ENCODE assay signal across 8 mouse cellular contexts in genomic region chr10:69964611-69965010, GRCm38 (mm10).
A peak's percentile ranks its signal among the peaks of the same experiment; 100 is the strongest.
DNase-seq lines count a peak whose midpoint lies in the region; ATAC-seq lines count a peak whose summit lies in the region.

No protein-coding gene starts in this region.

- 13% methylated on average over 5 of the region's 5 CpGs for WGBS in midbrain, embryonic 11.5 days
- 8% methylated on average over 5 of the region's 5 CpGs for WGBS in midbrain, embryonic 15.5 days

- no peak overlapping the region for H3K27ac ChIP-seq in midbrain, embryonic 11.5 days (ENCODE audit: low read depth, low read length)
- no peak overlapping the region for H3K27ac ChIP-seq in midbrain, embryonic 15.5 days

- no peak overlapping the region for H3K9ac ChIP-seq in midbrain, embryonic 11.5 days (ENCODE audit: low read length)
- no peak overlapping the region for H3K9ac ChIP-seq in midbrain, embryonic 15.5 days

- peak; percentile 64 for DNase-seq in gastrocnemius, adult 18-20 months (ENCODE audit: low spot score)
- DNase-seq in gastrocnemius, postnatal 14 days = no peak
- DNase-seq in midbrain, embryonic 11.5 days (ENCODE audit: low spot score, missing footprints) = peak; percentile 94
- DNase-seq in adrenal gland, postnatal 14 days = peak; percentile 60
- peak; percentile 20 for DNase-seq in gonadal fat pad, adult 2 months (ENCODE audit: low read depth)
- no peak for DNase-seq in frontal cortex, postnatal 25 days (ENCODE audit: low spot score in 2 of 2)

- H3K4me3 ChIP-seq in midbrain, embryonic 11.5 days (ENCODE audit: low read depth, low read length) = no peak overlapping the region
- H3K4me3 ChIP-seq in midbrain, embryonic 15.5 days = no peak overlapping the region

- intact Hi-C loops in gastrocnemius, postnatal 14 days (cut with DNase I; ENCODE audit: low total_unique reads) = loop anchor here (5.0 kb wide), 1 partner anchor 97 kb away; no protein-coding TSS in a partner anchor

- H3K27me3 ChIP-seq in midbrain, embryonic 11.5 days (ENCODE audit: control insufficient read depth, insufficient read depth, low read length) = no peaks in the 10 kb centered on the region
- H3K27me3 ChIP-seq in midbrain, embryonic 15.5 days (replicated peaks) = no peaks in the 10 kb centered on the region

- H3K9me3 ChIP-seq in midbrain, embryonic 11.5 days (ENCODE audit: control insufficient read depth, low read length) = no peaks in the 10 kb centered on the region
- no peaks in the 10 kb centered on the region for H3K9me3 ChIP-seq in midbrain, embryonic 15.5 days

- no peaks in the 10 kb centered on the region for H3K4me1 ChIP-seq in midbrain, embryonic 11.5 days (ENCODE audit: control insufficient read depth, insufficient read depth, low read length)
- no peaks in the 10 kb centered on the region for H3K4me1 ChIP-seq in midbrain, embryonic 15.5 days

- no peak for ATAC-seq in midbrain, embryonic 11.5 days (ENCODE audit: low FRiP score)
- ATAC-seq in midbrain, embryonic 15.5 days (replicated peaks) = no peak
- ATAC-seq in megakaryocyte, adult 5-6 weeks (ENCODE audit: poor library complexity, severe bottlenecking) = peak; percentile 79

- 0 out of 2 replicates have a peak, but pooled peaks cover 2% of the 10 kb centered on the region for H3K36me3 ChIP-seq in midbrain, embryonic 11.5 days (ENCODE audit: control insufficient read depth, insufficient read depth, low read length)
- H3K36me3 ChIP-seq in midbrain, embryonic 15.5 days (replicated peaks) = no peaks in the 10 kb centered on the region; the same call in 1 of the 2 replicates

- H3K4me2 ChIP-seq in midbrain, embryonic 11.5 days = no peak overlapping the region
- H3K4me2 ChIP-seq in midbrain, embryonic 15.5 days = no peak overlapping the region

Comparison
In these comparisons a context has a peak if more than half of its experiments do, and no peak if none do; other contexts are left out.
1. DNase-seq: peak in gastrocnemius, adult 18-20 months (single experiment), midbrain, embryonic 11.5 days (single experiment), adrenal gland, postnatal 14 days (single experiment) and gonadal fat pad, adult 2 months (single experiment); none in gastrocnemius, postnatal 14 days (single experiment) and frontal cortex, postnatal 25 days (0 of 2).